Mouse (Mus musculus) MEL (cell line): Measurements from ENCODE around the gene Has3. TPM values are rescaled to one million over a fixed set of nuclear protein-coding genes. Genes with fewer than 3 reads are reported as not detected.

Experiments
- DNase-seq: peaks from one replicate; pipeline ENCODE4 v3.0.0; 2011; ENCODE audit warnings: low read depth, low spot score
- H3K27ac ChIP-seq: 2 replicates; pipeline ENCODE4 v1.5.1; 2012; ENCODE audit warnings: low read depth, mild to moderate bottlenecking, control low read depth, low read length, moderate library complexity; ENCODE audit not compliant: control insufficient read depth
- H3K27me3 ChIP-seq, 2 experiments: fragments of 150-350 bp in 1 of 2; sonication (generic) in 1 of 2; 2 replicates each; pipeline ENCODE4 v1.6.1; 2012; ENCODE audit warnings: low read length in 2 of 2, mild to moderate bottlenecking in 2 of 2, improper control_type of control experiment in 1 of 2, moderate library complexity in 1 of 2; ENCODE audit not compliant: insufficient read depth in 2 of 2, control insufficient read depth in 1 of 2
- H3K36me3 ChIP-seq, 2 experiments: 2 replicates each; pipeline ENCODE4 v1.6.1; 2012 to 2014; ENCODE audit warnings: low read length in 2 of 2, improper control_type of control experiment in 1 of 2, inconsistent platforms in 1 of 2, mild to moderate bottlenecking in 1 of 2; ENCODE audit not compliant: insufficient read depth in 2 of 2, control insufficient read depth in 1 of 2
- H3K4me1 ChIP-seq, 2 experiments: fragments of 150-350 bp in 1 of 2; sonication (generic) in 1 of 2; 2 replicates each; pipeline ENCODE4 v1.6.1; 2012; ENCODE audit warnings: low read length in 2 of 2, improper control_type of control experiment in 1 of 2, mild to moderate bottlenecking in 1 of 2; ENCODE audit not compliant: insufficient read depth in 2 of 2, control insufficient read depth in 1 of 2
- H3K4me3 ChIP-seq, 2 experiments: fragments of 150-350 bp in 1 of 2; sonication (generic) in 1 of 2; 2 replicates each; pipeline ENCODE4 v1.5.1; 2012; ENCODE audit warnings: low read depth in 2 of 2, low read length in 2 of 2, mild to moderate bottlenecking in 2 of 2, moderate library complexity in 2 of 2, control low read depth in 1 of 2, improper control_type of control experiment in 1 of 2; ENCODE audit not compliant: control insufficient read depth in 1 of 2, insufficient read depth in 1 of 2
- H3K79me2 ChIP-seq: 2 replicates; pipeline ENCODE4 v1.6.1; 2012; ENCODE audit warnings: mild to moderate bottlenecking, low read length, moderate library complexity; ENCODE audit not compliant: control insufficient read depth, poor library complexity, insufficient read depth
- H3K9ac ChIP-seq: 2 replicates; pipeline ENCODE4 v1.6.1; 2012; ENCODE audit warnings: low read depth, mild to moderate bottlenecking, control low read depth, low read length, moderate library complexity; ENCODE audit not compliant: control insufficient read depth, poor library complexity, severe bottlenecking
- H3K9me3 ChIP-seq: fragments of 150-350 bp; sonication (generic); replicated peaks from 2 replicates; pipeline ENCODE4 v1.6.1; 2012; ENCODE audit warnings: mild to moderate bottlenecking, low read length, improper control_type of control experiment, moderate library complexity; ENCODE audit not compliant: insufficient read depth
- BHLHE40 ChIP-seq: IDR thresholded peaks from 2 replicates; pipeline ENCODE4 v1.6.1; 2012; ENCODE audit warnings: low read depth, mild to moderate bottlenecking, inconsistent platforms, low read length, improper control_type of control experiment, borderline replicate concordance
- CHD1 ChIP-seq: IDR thresholded peaks from 2 replicates; pipeline ENCODE4 v1.6.1; 2012; ENCODE audit warnings: low read depth, mild to moderate bottlenecking, inconsistent platforms, low read length, improper control_type of control experiment
- CHD2 ChIP-seq: IDR thresholded peaks from 2 replicates; pipeline ENCODE4 v1.6.1; 2011; ENCODE audit warnings: low read length, improper control_type of control experiment
- EP300 ChIP-seq, 2 experiments: IDR thresholded peaks; 2 replicates each; pipeline ENCODE4 v1.6.1; 2011; ENCODE audit warnings: improper control_type of control experiment in 2 of 2, low read length in 2 of 2, low read depth in 1 of 2, mild to moderate bottlenecking in 1 of 2
- GABPA ChIP-seq: IDR thresholded peaks from 2 replicates; pipeline ENCODE4 v1.6.1; 2012; ENCODE audit warnings: low read depth, mild to moderate bottlenecking, inconsistent platforms, low read length, improper control_type of control experiment, moderate library complexity
- HCFC1 ChIP-seq: IDR thresholded peaks from 2 replicates; pipeline ENCODE4 v1.6.1; 2012; ENCODE audit warnings: low read depth, mild to moderate bottlenecking, inconsistent platforms, low read length, improper control_type of control experiment, moderate library complexity
- JUND ChIP-seq: IDR thresholded peaks from 2 replicates; pipeline ENCODE4 v1.6.1; 2011; ENCODE audit warnings: low read depth, mild to moderate bottlenecking, improper control_type of control experiment, low read length
- KAT2A ChIP-seq: conservative IDR thresholded peaks from 2 replicates; pipeline ENCODE4 v1.6.1; 2012; ENCODE audit warnings: low read depth, low read length, improper control_type of control experiment, inconsistent platforms
- MAX ChIP-seq: IDR thresholded peaks from 2 replicates; pipeline ENCODE4 v1.6.1; 2011; ENCODE audit warnings: low read length, improper control_type of control experiment
- MAZ ChIP-seq: IDR thresholded peaks from 2 replicates; pipeline ENCODE4 v1.6.1; 2012; ENCODE audit warnings: low read depth, mild to moderate bottlenecking, inconsistent platforms, low read length, improper control_type of control experiment
- MYB ChIP-seq: IDR thresholded peaks from 2 replicates; pipeline ENCODE4 v1.6.1; 2011; ENCODE audit warnings: mild to moderate bottlenecking, low read depth, low read length, improper control_type of control experiment
- MYC ChIP-seq: IDR thresholded peaks from 2 replicates; pipeline ENCODE4 v1.6.1; 2011; ENCODE audit warnings: low read depth, mild to moderate bottlenecking, low read length, improper control_type of control experiment, moderate library complexity
- NELFE ChIP-seq: IDR thresholded peaks from 2 replicates; pipeline ENCODE4 v1.6.1; 2011; ENCODE audit warnings: low read depth, low read length, improper control_type of control experiment
- POLR2A ChIP-seq, 2 experiments: IDR thresholded peaks; 2 replicates each; pipeline ENCODE4 v1.6.1; 2011 to 2012; ENCODE audit warnings: low read length in 2 of 2, mild to moderate bottlenecking in 2 of 2, control low read depth in 1 of 2, improper control_type of control experiment in 1 of 2, low read depth in 1 of 2, moderate library complexity in 1 of 2; ENCODE audit not compliant: control insufficient read depth in 1 of 2, insufficient read depth in 1 of 2, poor library complexity in 1 of 2
- POLR2AphosphoS2 ChIP-seq: IDR thresholded peaks from 2 replicates; pipeline ENCODE4 v1.6.1; 2011; ENCODE audit warnings: low read length, improper control_type of control experiment
- POLR2AphosphoS5 ChIP-seq: IDR thresholded peaks from 2 replicates; pipeline ENCODE4 v1.6.1; 2012; ENCODE audit warnings: low read depth, borderline replicate concordance, mild to moderate bottlenecking, inconsistent platforms, low read length, moderate library complexity, mixed read lengths
- SIN3A ChIP-seq: IDR thresholded peaks from 2 replicates; pipeline ENCODE4 v1.6.1; 2012; ENCODE audit warnings: low read length, improper control_type of control experiment, inconsistent platforms
- SMC3 ChIP-seq: IDR thresholded peaks from 2 replicates; pipeline ENCODE4 v1.6.1; 2011; ENCODE audit warnings: low read depth, low read length, improper control_type of control experiment
- TBP ChIP-seq: IDR thresholded peaks from 2 replicates; pipeline ENCODE4 v1.8.0; 2011; ENCODE audit warnings: low read depth, low read length, improper control_type of control experiment
- USF1 ChIP-seq: IDR thresholded peaks from 2 replicates; pipeline ENCODE4 v1.6.1; 2014; ENCODE audit warnings: low read depth, mild to moderate bottlenecking, inconsistent platforms, low read length, improper control_type of control experiment, moderate library complexity
- ZMIZ1 ChIP-seq: IDR thresholded peaks from 2 replicates; pipeline ENCODE4 v1.6.1; 2012; ENCODE audit warnings: low read depth, mild to moderate bottlenecking, inconsistent platforms, low read length, improper control_type of control experiment, moderate library complexity
- polyA plus RNA-seq, 2 experiments: library from polyadenylated mRNA; stranded (reverse) in 1 of 2; unstranded in 1 of 2; fragments of >175 nt in 1 of 2; fragments of >200 nt in 1 of 2; gene quantifications; 2 replicates each; pipeline versions ENCODE4 v1.2.1 to v1.2.4; 2012; ENCODE audit warnings: low replicate concordance in 2 of 2, low read depth in 1 of 2; ENCODE audit not compliant: insufficient read length in 2 of 2, insufficient read depth in 1 of 2, missing spikeins in 1 of 2
- total RNA-seq: library from RNA; depleted of rRNA; stranded (reverse); fragments of 300-350 nt; gene quantifications from 2 replicates; pipeline ENCODE4 v1.2.3, GENCODE M21; 2012; rRNA removed

Has3 gene
- total RNA-seq, result 3.7 and 5.8 TPM in 2 replicates
- polyA plus RNA-seq, result under 1 TPM in 1 of 2 experiments, not detected in 1; 0.40 TPM

- H3K36me3 ChIP-seq, result no peaks in the 10 kb centered on the region
- no peak within 1 kb of the TSS for H3K27ac ChIP-seq
- no peaks in the 10 kb centered on the region for H3K9me3 ChIP-seq
- no peaks in the 10 kb centered on the region for H3K27me3 ChIP-seq
- no peaks in the 10 kb centered on the region for H3K79me2 ChIP-seq
- no peak within 1 kb of the TSS for H3K9ac ChIP-seq
- no peak for TF ChIP-seq MAX
- no peak for TF ChIP-seq MYC
- TF ChIP-seq POLR2AphosphoS5, result no peak
- no peak for TF ChIP-seq MYB
- no peak for DNase-seq
- H3K4me1 ChIP-seq, result no peaks in the 10 kb centered on the region
- H3K4me3 ChIP-seq, result no peak within 1 kb of the TSS
Measured at GRCm38 (mm10) chr8:106870051-106870450, at the start of gene Has3. Has3 (plus strand) TSS chr8:106870242.

- no peak overlapping the region for H3K4me3 ChIP-seq
- H3K27me3 ChIP-seq, result no peaks in the 10 kb centered on the region
- H3K9ac ChIP-seq, result no peak overlapping the region
- no peaks in the 10 kb centered on the region for H3K4me1 ChIP-seq
- no peak for DNase-seq
- no peaks in the 10 kb centered on the region for H3K9me3 ChIP-seq
- H3K79me2 ChIP-seq, result no peaks in the 10 kb centered on the region
- no peak for TF ChIP-seq MAZ
- TF ChIP-seq MAX, result no peak
- no peak for TF ChIP-seq JUND
- TF ChIP-seq POLR2AphosphoS2, result no peak
- TF ChIP-seq ZMIZ1, result no peak
- TF ChIP-seq POLR2A (IDR thresholded peaks at IDR 0.05; ENCODE audit: control insufficient read depth in 1 of 2, insufficient read depth in 1 of 2, low read depth in 1 of 2, low read length in 2 of 2, poor library complexity in 1 of 2), result no peak
- no peak for TF ChIP-seq GABPA
- no peak for TF ChIP-seq CHD2
- TF ChIP-seq SMC3, result no peak
- no peak for TF ChIP-seq EP300 (IDR thresholded peaks at IDR 0.05; ENCODE audit: low read depth in 1 of 2, low read length in 2 of 2)
- no peak for TF ChIP-seq POLR2AphosphoS5
- no peak for TF ChIP-seq SIN3A
- TF ChIP-seq HCFC1, result no peak
- TF ChIP-seq MYC, result no peak
- no peak for TF ChIP-seq KAT2A
- TF ChIP-seq CHD1, result no peak
- no peak for TF ChIP-seq USF1
- TF ChIP-seq BHLHE40, result no peak
- no peak for TF ChIP-seq NELFE
- TF ChIP-seq TBP, result no peak
- TF ChIP-seq, all 39 proteins: peak for 0
- Histone ChIP-seq H3K27ac (no peak overlapping the region), H3K36me3 (no peaks in the 10 kb centered on the region)
Measured at GRCm38 (mm10) chr8:106820553-106821515, 49.2 kb upstream of the Has3 start.
